Mouse (Mus musculus): ENCODE results near the gene Mgat1. TPM values are rescaled to one million over a fixed set of nuclear protein-coding genes. Genes with fewer than 3 reads are reported as not detected.
"Not testable (repeated sequence)": the region's sequence is repeated elsewhere in the genome, so short reads cannot be mapped to it uniquely, and the experiment has no call there.

Gene Mgat1
- polyA plus RNA-seq, 1 experiment from 2014 or later, result 41.7 TPM

- Histone ChIP-seq H3K27ac (no peak overlapping the region), H3K9ac (no peak overlapping the region), H3K4me1 (replicated peaks) (peaks cover 28% of the 10 kb centered on the region), H3K4me2 (no peak overlapping the region), H3K4me3 (no peak overlapping the region), H3K9me3 (replicated peaks) (no peaks in the 10 kb centered on the region), H3K36me3 (peaks cover 34% of the 10 kb centered on the region; the same call in 1 of the 2 replicates), H3K27me3 (no peaks in the 10 kb centered on the region)
- 79% methylated on average over 11 of the region's 11 CpGs for WGBS
- no peak for ATAC-seq (replicated peaks; ENCODE audit: insufficient number of reproducible peaks, insufficient read depth, low FRiP score, low read depth)
Measured at GRCm38 (mm10) chr11:49264622-49265021, 20.6 kb downstream of the Mgat1 start.

DNA sequence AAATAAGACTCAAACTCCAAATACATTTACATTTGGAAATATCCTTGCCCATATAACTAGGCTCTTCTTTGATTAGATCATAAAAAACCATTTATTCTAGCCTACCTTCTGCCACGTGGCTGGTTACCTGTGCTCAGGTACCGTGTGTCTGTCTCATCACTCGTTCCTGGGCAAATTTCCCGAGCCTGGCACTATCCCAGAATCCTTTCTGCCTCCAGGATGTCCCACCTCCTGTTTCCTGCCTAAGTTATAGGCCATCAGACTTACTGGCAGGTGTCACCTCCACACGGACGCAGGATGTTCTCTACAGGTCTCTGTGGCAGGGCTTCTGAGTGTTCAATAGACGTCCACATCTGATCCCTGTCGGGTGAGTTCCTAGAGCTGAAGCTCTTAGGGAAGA, 21.1 kb downstream of the Mgat1 start:
- 84% methylated on average over 8 of the region's 8 CpGs for WGBS

DNA sequence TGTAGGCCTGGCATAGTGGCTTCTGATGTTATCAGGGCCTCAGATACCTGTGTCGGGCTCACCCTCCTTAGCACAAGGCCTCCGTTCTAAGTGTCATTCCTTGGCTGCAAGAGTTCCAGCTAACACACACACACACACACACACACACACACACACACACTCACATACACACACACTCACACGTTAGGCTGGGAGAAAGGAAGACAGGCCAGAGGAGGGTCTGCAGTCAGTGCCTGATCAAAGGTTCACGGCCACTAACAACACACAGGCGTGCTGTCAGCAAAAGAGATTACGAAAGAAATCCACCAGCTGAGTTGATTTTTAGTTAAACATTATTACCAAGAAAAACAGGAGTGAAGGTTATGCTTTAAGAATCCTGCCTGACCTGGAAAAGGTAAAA, 22.7 kb downstream of the Mgat1 start:
- WGBS, result 42% methylated on average over 6 of the region's 6 CpGs
- Histone ChIP-seq H3K9ac (no peak overlapping the region), H3K4me3 (no peak overlapping the region), H3K4me2 (no peak overlapping the region), H3K4me1 (replicated peaks) (peaks cover 17% of the 10 kb centered on the region), H3K36me3 (peaks cover 16% of the 10 kb centered on the region; the same call in 1 of the 2 replicates), H3K27ac (peak overlapping the region; percentile 62), H3K9me3 (replicated peaks) (no peaks in the 10 kb centered on the region), H3K27me3 (no peaks in the 10 kb centered on the region)
- ATAC-seq (replicated peaks; ENCODE audit: insufficient number of reproducible peaks, insufficient read depth, low FRiP score, low read depth), result no peak

More for the DNA sequence above, 21.1 kb downstream of the Mgat1 start:
- H3K27me3 ChIP-seq, result no peaks in the 10 kb centered on the region
- peaks cover 31% of the 10 kb centered on the region; the same call in 1 of the 2 replicates for H3K36me3 ChIP-seq
- no peak overlapping the region for H3K4me3 ChIP-seq
- no peak overlapping the region for H3K27ac ChIP-seq
- H3K9me3 ChIP-seq (replicated peaks), result no peaks in the 10 kb centered on the region
- no peak overlapping the region for H3K4me2 ChIP-seq
- peaks cover 28% of the 10 kb centered on the region for H3K4me1 ChIP-seq (replicated peaks)
- ATAC-seq (replicated peaks; ENCODE audit: insufficient number of reproducible peaks, insufficient read depth, low FRiP score, low read depth), result no peak
- H3K9ac ChIP-seq, result no peak overlapping the region

GRCm38 (mm10) chr11:49267316-49267715, 23.3 kb downstream of the Mgat1 start:
- ATAC-seq (replicated peaks; ENCODE audit: insufficient number of reproducible peaks, insufficient read depth, low FRiP score, low read depth), result no peak
- 66% methylated on average over 10 of the region's 10 CpGs for WGBS
- H3K9me3 ChIP-seq (replicated peaks), result no peaks in the 10 kb centered on the region
- H3K27me3 ChIP-seq, result no peaks in the 10 kb centered on the region
- H3K9ac ChIP-seq, result no peak overlapping the region
- H3K4me3 ChIP-seq, result no peak overlapping the region
- H3K4me2 ChIP-seq, result no peak overlapping the region
- H3K36me3 ChIP-seq, result peaks cover 9% of the 10 kb centered on the region; the same call in 1 of the 2 replicates
- H3K4me1 ChIP-seq (replicated peaks), result peaks cover 17% of the 10 kb centered on the region
- peak overlapping the region; percentile 62 for H3K27ac ChIP-seq

GRCm38 (mm10) chr11:49267970-49268579, 24.1 kb downstream of the Mgat1 start:
- Histone ChIP-seq H3K36me3 (peaks cover 7% of the 10 kb centered on the region; the same call in 1 of the 2 replicates), H3K9me3 (replicated peaks) (no peaks in the 10 kb centered on the region), H3K27me3 (no peaks in the 10 kb centered on the region), H3K9ac (no peak overlapping the region), H3K4me3 (no peak overlapping the region), H3K4me1 (replicated peaks) (peaks cover 17% of the 10 kb centered on the region), H3K27ac (peak overlapping the region; percentile 62), H3K4me2 (no peak overlapping the region; the same call in 1 of the 2 replicates)
- 0 out of 2 replicates have a peak, but pooled peaks have one; percentile 38 for ATAC-seq (replicated peaks; ENCODE audit: insufficient number of reproducible peaks, insufficient read depth, low FRiP score, low read depth)
- 47% methylated on average over 15 of the region's 15 CpGs for WGBS

GRCm38 (mm10) chr11:49269761-49270160, 25.8 kb downstream of the Mgat1 start:
- H3K9ac ChIP-seq, result no peak overlapping the region
- no peak overlapping the region for H3K4me2 ChIP-seq
- H3K4me1 ChIP-seq (replicated peaks), result peaks cover 17% of the 10 kb centered on the region
- no peak overlapping the region for H3K4me3 ChIP-seq
- no peak for ATAC-seq (replicated peaks; ENCODE audit: insufficient number of reproducible peaks, insufficient read depth, low FRiP score, low read depth)
- H3K9me3 ChIP-seq (replicated peaks), result no peaks in the 10 kb centered on the region
- H3K27me3 ChIP-seq, result no peaks in the 10 kb centered on the region
- H3K27ac ChIP-seq, result no peak overlapping the region
- H3K36me3 ChIP-seq, result no peaks in the 10 kb centered on the region; the same call in 1 of the 2 replicates
- 88% methylated on average over 9 of the region's 9 CpGs for WGBS

DNA sequence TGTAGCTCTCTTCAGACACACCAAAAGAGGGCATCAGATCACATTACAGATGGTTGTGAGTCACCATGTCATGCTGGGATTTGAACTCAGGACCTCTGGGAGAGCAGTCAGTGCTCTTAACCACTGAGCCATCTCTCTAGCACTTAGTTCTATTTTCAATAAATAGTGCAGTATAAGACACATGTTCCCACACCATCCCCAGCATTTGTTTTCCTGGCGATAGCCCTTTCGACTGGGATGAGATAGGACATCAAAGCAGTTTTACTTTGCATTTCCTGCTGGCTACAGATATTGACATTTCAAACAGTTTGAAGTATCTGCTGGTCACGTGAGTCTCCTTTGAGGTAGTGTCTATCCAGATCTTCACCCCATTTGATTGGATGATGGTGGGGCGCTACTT, 26.4 kb downstream of the Mgat1 start:
- no peaks in the 10 kb centered on the region for H3K36me3 ChIP-seq
- H3K4me3 ChIP-seq, result no peak overlapping the region
- no peaks in the 10 kb centered on the region for H3K27me3 ChIP-seq
- ATAC-seq (replicated peaks; ENCODE audit: insufficient number of reproducible peaks, insufficient read depth, low FRiP score, low read depth), result no peak
- WGBS, result 81% methylated on average over 4 of the region's 4 CpGs
- no peak overlapping the region for H3K4me2 ChIP-seq
- peaks cover 17% of the 10 kb centered on the region for H3K4me1 ChIP-seq (replicated peaks)
- no peak overlapping the region for H3K27ac ChIP-seq
- no peak overlapping the region for H3K9ac ChIP-seq
- H3K9me3 ChIP-seq (replicated peaks), result no peaks in the 10 kb centered on the region

DNA sequence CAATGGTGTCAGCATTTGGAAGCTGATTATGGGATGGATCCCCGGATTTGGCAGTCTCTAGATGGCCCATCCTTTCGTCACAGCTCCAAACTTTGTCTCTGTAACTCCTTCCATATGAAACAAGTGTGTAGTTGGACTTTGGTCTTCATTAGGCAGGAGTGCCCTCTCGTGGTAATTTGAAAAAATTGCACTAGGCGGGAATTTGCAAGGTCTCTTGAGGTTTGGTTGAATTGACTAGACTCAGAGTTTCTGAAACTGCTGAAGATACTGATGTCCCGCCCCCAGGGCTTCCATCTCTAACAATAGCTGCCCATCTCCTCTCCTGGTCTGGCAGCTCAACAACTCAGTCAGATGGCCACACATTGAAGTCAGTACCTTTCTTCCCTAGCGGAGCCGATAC, 27.3 kb downstream of the Mgat1 start:
- Histone ChIP-seq H3K9ac (no peak overlapping the region), H3K4me3 (no peak overlapping the region), H3K27me3 (no peaks in the 10 kb centered on the region), H3K27ac (no peak overlapping the region), H3K36me3 (no peaks in the 10 kb centered on the region), H3K4me1 (replicated peaks) (peaks cover 17% of the 10 kb centered on the region), H3K4me2 (no peak overlapping the region), H3K9me3 (replicated peaks) (no peaks in the 10 kb centered on the region)
- WGBS, result 32% methylated on average over 7 of the region's 7 CpGs
- ATAC-seq (replicated peaks; ENCODE audit: insufficient number of reproducible peaks, insufficient read depth, low FRiP score, low read depth), result no peak

GRCm38 (mm10) chr11:49273834-49274519, 30.0 kb downstream of the Mgat1 start:
- no peak overlapping the region for H3K4me3 ChIP-seq
- no peaks in the 10 kb centered on the region for H3K27me3 ChIP-seq
- H3K4me2 ChIP-seq, result no peak overlapping the region
- H3K36me3 ChIP-seq, result no peaks in the 10 kb centered on the region
- no peak for ATAC-seq (replicated peaks; ENCODE audit: insufficient number of reproducible peaks, insufficient read depth, low FRiP score, low read depth)
- H3K27ac ChIP-seq, result no peak overlapping the region
- WGBS, result 59% methylated on average over 11 of the region's 11 CpGs
- H3K4me1 ChIP-seq (replicated peaks), result no peaks in the 10 kb centered on the region
- no peaks in the 10 kb centered on the region for H3K9me3 ChIP-seq (replicated peaks)
- no peak overlapping the region for H3K9ac ChIP-seq

GRCm38 (mm10) chr11:49278222-49278621, 34.2 kb downstream of the Mgat1 start, which contains the start of gene Olfr1393:
Gene Olfr1393, plus strand, starts transcription at chr11:49278304.
- no peak within 1 kb of the TSS for H3K4me2 ChIP-seq
- H3K36me3 ChIP-seq, result no peaks in the 10 kb centered on the region
- no peak within 1 kb of the TSS for H3K27ac ChIP-seq
- WGBS, result 76% methylated on average over 3 of the region's 3 CpGs
- no peak within 1 kb of the TSS for H3K9ac ChIP-seq
- no peaks in the 10 kb centered on the region for H3K9me3 ChIP-seq (replicated peaks)
- no peaks in the 10 kb centered on the region for H3K4me1 ChIP-seq (replicated peaks)
- H3K27me3 ChIP-seq, result no peaks in the 10 kb centered on the region
- no peak within 1 kb of the TSS for H3K4me3 ChIP-seq
- no peak for ATAC-seq (replicated peaks; ENCODE audit: insufficient number of reproducible peaks, insufficient read depth, low FRiP score, low read depth)

- H3K27me3 ChIP-seq; ATAC-seq (replicated peaks; ENCODE audit: insufficient number of reproducible peaks, insufficient read depth, low FRiP score, low read depth); H3K4me1 ChIP-seq (replicated peaks); H3K9me3 ChIP-seq (replicated peaks); H3K4me2 ChIP-seq; H3K9ac ChIP-seq; H3K4me3 ChIP-seq; H3K36me3 ChIP-seq; H3K27ac ChIP-seq: not testable (repeated sequence)
- WGBS, result 36% methylated on average over 1 of the region's 1 CpGs
Measured at GRCm38 (mm10) chr11:49284982-49285381, 41.0 kb downstream of the Mgat1 start, which contains the start of gene Olfr1392. Gene Olfr1392, plus strand, starts transcription at chr11:49285282.

Measured in heart, embryonic 15.5 days (tissue).